Mouse (Mus musculus) urinary bladder, postnatal 14 days (tissue): Measurements from ENCODE around the gene Dbnl.
"Not testable (repeated sequence)": the region's sequence is repeated elsewhere in the genome, so short reads cannot be mapped to it uniquely, and the experiment has no call there.

Source experiments
- DNase-seq: peaks from one replicate; pipeline ENCODE4 v3.0.0; 2021; ENCODE audit warnings: low spot score

Gene Dbnl

DNA sequence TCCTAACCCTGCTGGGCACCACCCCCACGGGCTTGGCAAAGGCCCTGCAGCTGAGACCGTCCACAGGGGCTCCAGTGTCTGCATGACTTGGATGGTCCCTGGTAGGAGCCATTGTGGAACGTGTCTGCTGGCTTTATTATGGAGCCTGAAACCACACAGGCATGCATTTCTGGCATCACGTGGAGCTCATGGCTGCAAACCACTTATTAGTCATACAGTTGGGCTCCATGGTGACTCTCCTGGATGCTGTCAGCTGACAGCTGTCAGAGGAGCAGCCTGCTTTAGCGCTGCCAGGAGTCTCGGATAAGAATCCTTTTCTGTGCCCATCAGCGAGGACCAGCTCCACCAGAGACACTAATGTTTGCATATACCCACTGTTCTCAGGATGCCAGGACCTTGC is 7.4 kb downstream of the Dbnl start:
- DNase-seq: no peak

DNA sequence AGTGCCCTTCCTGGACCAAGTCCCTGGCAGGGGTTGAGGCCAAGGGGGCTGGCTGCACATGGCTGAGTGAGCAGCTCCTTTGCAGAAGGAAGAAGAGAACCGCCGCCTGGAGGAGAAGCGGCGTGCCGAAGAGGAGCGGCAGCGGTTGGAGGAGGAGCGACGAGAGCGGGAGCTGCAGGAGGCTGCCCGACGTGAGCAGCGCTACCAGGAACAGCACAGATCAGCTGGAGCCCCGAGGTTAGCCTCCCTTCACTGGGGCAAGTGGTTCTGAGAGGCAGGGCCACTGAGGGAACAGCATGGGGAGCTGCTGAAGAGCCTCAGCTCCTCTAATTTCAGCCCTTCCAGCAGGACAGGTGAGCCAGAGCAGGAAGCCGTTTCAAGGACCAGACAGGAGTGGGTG is 8.7 kb downstream of the Dbnl start:
- no peak for DNase-seq

DNA sequence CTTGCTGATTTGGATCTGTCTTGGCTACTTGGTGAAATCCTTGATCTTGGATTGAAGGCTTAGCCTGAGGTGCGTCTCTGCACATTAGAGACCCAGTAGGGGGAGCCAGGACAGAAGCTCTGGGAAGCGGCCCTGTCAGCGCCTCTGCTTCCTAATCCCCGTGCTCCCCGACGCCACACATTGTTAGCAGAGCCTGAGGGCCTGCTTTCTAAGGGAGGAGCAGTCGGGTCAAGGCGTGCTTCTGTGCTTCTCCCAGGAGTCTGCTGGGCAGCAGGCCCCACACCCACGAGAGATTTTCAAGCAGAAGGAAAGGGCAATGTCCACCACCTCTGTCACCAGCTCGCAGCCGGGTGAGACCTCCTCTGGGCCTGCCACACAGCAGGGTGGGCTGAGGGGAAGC is 9.1 kb downstream of the Dbnl start:
- DNase-seq: no peak

DNA sequence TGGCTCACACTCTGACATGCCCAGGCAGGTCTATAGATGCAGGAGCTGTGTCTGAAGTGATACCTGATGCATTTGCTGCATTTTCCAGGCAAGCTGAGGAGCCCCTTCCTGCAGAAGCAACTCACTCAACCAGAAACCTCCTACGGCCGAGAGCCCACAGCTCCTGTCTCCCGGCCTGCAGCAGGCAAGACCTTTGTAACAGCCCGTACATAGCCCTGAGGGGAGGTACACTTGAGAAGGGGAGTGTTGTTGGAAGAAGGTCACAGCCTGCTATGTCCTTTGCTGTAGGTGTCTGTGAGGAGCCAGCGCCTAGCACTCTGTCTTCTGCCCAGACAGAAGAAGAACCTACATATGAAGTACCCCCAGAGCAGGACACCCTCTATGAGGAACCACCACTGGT is 9.6 kb downstream of the Dbnl start:
- DNase-seq: no peak

DNA sequence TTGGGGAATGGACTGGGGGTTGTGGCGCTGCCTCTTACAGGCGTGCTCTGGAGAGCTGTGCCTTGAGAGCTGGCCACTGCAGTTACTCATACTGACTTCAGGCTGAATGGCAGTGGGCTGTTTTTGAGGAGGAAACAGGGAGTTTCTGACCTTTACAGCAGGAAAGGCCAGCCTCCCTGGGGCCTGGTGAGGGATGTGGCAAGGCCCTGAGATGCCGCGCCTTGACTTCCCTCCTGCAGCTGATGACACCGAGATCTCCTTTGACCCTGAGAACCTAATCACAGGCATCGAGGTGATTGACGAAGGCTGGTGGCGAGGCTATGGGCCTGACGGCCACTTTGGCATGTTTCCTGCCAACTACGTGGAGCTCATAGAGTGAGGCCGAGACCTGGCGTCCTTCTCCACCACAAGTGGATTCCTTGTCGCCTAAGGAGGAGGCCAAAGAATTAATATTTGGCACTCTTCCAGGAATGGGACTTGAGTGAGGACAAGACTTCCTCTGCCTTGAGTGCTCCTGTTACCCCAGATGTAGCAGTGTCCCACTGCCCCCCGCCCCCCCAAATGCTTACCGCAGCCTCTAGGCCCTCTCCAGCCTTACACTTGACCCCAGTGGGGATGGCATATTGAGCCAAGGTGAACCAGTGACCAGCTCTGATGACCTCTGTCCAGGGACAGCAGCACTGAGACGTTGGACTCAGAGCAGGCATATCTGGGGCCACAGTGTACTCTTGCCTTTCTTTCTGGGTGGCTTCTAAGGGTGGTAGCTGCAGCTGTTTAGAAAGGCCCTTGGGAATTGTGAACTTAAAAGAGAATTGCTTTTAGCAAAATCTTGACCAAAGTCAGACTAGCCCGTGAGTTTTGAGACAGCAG is 11.6 kb downstream of the Dbnl start:
- no peak for DNase-seq

DNA sequence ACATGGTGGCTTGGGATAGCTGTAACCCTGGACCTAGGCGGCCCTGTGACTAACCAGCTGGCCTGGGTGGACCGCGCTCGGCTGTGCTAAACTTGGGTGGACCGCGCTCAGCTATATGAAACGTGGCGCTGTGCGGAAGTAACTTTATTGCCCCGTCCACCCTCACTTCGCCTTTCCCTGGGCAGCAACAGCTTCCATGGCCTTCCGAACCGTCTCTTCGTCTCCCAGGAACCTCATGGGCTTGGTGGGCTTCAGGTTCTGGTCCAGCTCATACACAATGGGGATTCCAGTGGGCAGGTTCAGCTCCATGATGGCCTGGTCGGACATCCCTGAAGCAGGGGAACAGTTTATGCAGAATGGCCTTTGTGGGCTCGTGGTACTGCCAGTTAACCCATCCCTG is 13.2 kb downstream of the Dbnl start:
- DNase-seq: no peak

DNA sequence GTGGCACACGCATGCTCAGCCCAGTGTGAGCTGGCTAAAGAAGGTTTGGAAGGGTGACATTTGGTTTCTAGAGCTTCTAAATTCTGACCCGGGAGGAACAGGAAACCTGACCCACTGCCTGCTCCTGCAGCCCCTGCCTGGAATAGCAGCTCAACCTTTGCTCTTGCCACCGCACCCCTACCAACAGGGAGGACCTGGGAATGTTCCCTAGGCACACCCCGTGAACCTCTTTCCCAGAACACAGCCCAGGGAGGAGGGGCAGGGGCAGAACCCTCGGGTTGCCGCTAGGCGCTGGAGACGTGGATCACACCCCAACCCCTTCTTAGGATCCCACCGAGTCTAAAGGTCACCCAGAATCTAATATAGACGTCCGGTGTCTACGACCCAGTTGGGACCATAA is 13.7 kb downstream of the Dbnl start:
- no peak for DNase-seq

DNA sequence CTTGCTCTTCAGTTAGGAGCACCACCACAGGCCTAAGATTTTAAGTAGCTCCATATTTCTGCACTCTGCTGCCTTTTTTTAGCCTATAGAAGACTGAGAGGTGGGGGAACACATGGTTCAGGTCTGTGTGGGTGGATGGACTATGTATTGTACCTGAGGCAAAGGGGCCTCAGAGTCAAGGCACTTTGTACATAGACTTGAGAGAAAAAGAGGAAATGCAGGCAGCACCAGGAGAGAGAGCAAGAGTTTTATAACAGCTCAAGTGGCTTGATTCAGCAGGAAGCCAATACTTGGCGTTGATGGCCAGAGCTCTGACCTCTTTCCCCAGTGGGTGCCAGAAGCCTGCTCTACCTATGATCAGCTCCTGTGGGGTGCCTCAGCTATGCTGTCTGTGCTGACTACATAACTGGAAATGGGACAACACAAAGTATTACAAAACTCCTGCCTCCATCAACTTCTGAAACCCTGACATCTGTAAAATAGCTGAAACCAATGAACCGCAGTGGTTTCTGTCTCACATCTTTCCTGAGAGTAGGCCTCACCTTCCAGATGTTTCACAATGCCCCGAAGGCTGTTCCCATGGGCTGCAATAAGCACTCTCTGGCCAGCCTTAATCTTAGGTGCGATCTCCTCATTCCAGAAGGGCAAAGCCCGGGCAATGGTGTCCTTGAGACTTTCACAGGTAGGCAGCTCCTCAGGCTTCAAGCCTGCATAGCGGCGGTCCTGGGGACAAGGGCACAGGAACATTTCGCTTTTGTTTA is 14.3 kb downstream of the Dbnl start:
- DNase-seq: no peak

DNA sequence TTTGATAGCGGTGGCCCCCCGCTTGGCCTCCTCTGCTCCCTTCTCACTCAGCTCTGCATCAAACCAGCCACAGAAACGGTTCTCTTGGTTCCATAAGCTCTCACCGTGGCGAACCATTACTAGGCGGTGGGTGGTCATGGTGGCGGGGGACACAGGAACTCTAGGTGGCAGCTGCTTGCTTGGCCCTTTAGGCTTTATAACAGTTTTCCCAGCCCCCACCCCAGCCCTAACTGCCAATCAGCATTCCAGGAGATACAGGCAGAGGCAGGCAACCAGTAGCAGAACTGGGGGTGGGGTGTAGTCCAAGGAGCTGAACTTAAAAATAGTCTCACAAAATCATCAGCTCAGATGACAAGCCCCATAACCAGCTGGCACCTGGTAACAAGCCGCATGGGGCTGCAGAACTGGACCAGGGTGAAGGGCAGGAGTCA is 15.3 kb downstream of the Dbnl start, which contains the start of gene Pgam2:
Gene Pgam2 (minus strand): TSS at position 183 of the 431 bp plus-strand sequence.
- DNase-seq: no peak

DNA sequence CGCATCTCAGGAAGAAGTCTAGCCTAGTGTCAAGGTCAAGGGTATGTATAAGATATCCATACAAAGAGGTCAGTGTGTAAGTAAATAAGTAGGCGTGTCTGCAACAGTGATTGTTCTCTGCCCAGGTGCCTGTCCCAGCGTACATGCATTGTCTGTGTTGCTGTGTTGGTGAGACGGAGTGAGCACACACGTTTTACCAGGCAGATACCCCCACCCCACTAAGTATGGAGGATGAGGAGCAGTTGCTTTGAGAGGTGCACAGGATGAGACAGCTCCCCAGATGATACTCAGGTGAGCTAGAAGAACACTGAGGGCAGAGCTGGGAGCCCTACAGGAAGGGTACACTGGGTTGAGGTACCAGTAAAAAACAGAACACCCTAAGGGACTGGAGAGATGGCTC is 15.9 kb downstream of the Dbnl start:
- no peak for DNase-seq

DNA sequence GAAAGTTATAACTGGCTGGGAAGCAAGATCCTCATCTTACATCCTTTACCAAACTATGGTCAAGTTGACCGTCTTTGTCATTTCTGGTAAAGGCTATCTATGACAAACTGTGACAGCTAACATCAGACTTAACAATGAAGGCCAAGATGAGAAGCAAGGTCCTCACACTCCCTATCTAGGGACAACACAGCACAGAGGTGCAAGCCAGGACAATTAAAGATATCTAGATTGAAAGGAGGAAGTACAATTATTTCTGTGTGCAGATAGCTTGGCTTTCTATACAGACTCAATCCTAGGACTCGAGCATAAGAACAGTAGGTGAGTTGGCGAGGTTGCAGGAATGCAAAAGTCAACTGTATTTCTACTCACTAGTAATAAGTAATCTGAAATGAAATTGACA is 17.4 kb downstream of the Dbnl start:
- no peak for DNase-seq

DNA sequence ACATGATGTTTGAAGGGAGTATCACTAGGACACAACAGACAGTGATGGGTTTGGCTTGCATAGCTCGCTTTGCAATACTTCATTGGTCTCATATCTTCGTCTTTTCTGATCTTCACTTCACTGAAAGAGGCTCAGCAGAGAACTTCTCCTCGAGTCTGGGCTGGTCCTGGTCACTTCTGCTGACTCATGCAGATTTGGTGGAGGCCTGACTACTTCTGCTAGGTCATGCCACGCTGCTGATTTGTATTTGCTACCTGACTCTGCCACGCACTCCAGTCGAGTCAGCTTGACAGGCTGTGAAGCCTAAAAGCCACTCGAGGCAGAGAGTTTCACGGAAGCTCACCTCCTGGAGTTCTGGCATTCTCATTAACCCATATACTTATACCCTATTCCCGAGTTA is 19.7 kb downstream of the Dbnl start:
- no peak for DNase-seq

DNA sequence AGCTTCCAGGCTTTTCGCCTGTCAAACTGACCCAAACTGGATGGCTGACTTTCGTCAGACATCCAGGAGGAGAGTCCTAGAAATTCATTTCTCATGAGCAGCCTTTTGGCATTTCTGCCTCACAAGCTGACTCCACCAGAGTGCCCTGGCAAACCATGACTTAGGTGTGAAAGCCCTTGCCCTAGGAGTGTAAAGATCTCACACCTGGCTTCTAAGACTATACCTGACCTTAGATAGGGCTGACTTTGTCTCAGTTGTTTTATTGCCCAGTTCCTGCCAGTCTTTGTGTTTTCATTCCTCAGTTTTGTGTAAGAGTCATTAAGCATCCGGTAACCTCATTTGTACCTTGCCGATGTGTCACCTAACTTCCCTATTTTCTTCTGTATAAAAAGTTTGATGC is 21.2 kb downstream of the Dbnl start:
- DNase-seq: not testable (repeated sequence)

DNA sequence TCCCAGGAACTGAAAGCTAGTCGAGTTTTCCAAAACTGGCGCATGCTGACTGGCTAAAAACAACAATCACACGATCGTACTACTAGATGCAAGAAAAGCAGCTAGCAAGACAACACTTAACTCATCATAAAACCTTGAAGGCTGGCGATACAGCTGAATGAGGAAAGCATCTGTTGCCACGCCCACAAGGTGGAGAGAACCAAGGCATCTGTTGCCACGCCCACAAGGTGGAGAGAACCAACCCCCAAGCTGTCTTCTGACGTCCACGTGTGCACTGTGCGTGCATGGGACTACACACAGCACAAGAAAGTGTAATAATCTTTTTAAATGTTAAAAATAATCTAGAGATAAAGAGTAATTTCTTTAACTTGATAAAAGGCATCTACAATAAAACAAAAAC is 25.1 kb downstream of the Dbnl start:
- no peak for DNase-seq

DNA sequence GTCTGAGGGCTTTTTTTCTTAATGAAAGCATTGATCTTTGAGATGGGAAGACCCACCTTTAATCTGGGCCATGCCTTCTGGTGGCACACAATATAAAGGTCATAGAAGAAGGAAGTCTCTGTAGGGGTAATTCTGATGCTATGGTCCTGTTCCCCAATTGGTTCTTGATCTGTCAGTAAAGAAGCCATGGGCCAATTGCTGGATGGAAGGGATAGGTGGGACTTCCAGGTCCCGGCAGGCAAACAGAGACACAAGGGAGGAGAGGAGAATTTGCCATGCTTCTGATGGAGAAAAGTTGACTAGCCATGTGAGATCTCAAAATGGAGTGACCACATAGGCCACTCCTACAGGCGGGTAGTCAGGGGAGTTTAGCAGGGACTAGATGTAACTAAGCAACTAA is 30.9 kb downstream of the Dbnl start:
- DNase-seq: no peak

DNA sequence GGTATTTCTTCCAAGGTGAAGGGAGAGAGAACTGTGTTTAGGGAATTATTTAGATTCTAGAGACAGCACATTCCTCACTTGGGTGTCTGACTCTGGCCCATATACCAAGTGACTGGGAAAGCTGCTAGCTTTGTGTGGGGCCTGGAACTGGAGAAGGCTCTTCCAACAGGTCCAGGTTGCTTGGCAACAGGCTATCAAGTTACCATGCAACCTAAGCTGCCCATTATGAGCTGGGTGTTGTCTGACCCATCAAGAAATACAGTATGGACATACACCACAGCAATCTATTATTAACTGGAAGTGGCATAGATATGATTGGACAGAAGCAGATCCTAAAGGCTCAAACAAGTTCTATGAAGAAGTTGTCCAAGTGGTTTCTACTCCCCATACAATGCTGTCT is 37.1 kb downstream of the Dbnl start:
- DNase-seq: no peak

DNA sequence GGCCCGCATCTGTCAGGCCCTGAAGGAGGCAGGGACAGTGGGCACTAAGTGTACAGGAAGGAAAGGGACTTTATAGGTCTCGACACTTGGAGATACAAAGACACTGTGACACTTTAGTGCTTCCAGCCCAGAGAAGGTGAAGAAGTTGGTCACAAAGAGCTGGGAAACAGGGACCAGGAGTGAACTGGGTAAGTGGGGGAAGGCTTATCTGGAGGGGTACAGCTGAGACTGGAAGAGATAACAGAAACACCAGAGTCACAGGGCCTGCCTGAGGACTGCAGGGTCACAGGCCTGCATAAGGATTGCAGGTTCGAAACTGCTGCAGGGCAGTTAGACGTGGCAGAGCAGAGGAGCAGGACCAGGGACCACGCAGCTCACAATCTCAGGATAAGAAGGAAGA is 39.6 kb downstream of the Dbnl start:
- no peak for DNase-seq

DNA sequence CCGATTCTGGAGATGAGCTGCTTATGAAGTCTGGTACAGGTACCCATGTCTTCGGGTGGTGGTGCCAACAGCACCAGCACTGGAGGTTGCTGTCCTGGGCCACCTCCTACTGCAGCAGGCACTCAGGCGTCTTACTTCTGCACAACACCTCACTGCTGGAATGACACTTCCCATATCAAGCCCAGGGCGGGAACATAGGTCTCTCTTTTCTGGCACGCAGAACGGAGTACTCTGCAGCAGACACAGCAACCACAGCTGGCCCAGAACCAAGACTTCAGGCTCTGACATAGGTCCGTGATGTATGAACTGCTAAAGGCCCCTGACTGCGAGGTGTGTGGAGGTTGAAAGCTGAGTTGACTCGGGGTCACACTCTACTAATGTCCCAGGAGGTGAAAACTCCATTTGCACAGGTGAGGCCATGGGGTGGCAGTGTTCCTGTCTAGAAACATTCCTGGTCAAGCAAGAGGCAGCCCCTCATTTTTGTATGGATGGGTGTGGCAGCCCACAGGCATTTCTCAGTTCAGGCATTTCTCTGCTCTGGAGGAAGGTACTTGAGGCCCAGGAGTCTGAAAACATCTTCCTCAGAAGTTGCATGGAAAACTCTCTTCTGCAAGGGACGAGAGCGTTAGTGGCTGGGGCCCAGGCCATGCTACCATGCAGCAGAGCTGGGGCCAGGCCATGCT is 40.4 kb downstream of the Dbnl start:
- no peak for DNase-seq

DNA sequence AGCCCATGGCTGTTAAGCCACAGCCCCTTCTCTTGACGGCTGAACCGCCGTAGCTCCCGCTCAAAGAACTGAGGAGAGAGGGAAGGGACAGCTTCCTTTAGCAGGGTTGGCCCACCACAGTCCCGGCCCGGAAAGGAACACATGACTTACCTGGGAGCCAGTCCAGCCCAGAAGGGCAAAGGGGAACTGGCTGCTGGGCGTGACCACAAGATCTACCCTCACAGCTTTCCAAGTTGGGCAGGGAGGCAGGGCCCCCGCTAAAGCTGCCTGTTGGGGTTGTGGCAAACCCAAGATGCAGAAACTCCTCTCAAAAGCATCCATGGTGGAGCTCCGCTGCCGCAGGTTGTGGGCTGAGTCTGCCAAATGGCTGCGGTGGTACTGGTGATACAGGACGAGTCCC is 41.0 kb downstream of the Dbnl start:
- no peak for DNase-seq

DNA sequence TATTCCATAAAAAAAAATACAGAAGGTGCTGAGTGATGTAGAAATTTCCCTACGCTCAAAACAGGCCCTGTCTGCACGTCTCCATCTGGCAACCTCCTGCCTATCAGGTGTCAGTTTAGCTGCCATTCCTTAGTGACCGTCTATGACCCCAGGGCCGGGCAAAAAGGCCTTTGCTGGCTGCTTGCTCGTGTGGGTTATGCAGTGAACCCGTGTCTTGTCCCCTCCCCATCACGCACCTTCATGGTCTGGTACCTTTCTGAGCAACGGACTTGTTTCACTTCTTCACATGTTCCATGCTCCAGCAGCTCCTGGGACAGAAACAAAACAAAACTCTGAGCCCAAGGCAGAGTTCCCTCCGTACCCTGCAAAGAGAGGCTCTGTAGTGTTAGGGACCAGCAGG is 46.2 kb downstream of the Dbnl start:
- DNase-seq: no peak

DNA sequence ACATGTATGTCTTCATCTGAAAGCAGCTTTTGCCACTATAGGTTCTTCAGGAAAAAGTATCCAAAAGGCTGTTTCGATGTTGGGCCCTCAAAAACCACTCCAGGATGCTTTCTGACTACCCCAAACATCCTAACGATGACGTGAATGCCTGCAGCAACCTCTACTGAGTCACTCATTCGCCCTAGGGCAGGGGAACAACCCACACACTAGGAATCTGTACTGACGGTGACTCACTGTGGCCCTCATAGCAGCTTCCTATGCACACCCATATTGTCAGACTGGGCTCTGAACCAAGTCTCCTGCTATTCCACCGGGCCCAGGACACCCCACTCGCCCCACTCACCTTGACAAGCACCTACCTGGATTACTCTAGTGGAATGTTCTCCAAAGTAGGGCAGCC is 46.8 kb downstream of the Dbnl start:
- no peak for DNase-seq

DNA sequence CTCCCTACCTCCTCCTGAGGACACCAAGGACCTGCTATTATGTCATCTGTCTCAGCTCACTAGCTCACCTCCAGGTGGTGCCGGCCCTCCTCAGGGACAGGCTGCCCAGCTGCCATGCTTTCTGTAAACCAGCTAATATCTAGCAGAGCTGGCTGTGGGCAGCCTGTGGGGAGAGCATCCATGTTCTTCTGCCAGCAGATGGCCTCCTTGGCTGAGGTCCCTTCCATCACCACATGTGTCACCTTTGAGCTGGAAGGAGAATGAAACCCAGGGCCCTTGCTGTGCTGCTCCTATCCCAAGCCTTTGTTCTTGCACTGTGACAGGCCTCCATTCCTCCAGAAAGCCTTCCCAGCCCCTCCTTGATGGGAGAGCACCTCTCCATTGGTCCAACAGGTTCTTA is 47.8 kb downstream of the Dbnl start:
- DNase-seq: no peak
